ENCODE assay signal across 10 mouse cellular contexts in the genomic region with DNA sequence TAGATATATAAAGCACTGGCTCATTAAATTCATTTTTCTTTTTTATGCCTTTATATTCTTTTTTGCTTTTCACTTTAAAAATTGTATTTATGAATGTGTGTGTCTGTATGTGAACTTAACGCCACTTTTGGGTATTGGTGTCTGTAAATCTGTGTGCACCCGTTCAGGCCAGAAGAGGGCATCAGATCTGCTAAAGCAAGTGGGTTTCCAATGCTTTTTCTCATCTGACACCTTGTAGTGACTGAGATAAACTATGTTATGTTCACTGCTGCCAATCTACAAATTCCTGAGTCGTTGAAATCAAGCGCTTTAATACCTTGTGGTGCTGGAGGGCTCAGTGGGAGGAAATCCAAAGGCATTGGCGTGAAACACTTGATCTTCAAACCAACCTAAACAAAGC. TPM values are rescaled to one million over a fixed set of nuclear protein-coding genes. Genes with fewer than 3 reads are reported as not detected.
DNase-seq lines count a peak whose midpoint lies in the region; ATAC-seq and TF ChIP-seq lines count a peak whose summit lies in the region.
"Had no signal": no experiment of that assay in that cellular context is flagged by ENCODE, and none has a peak within 500 bp of the region (broad histone marks: within the 10 kb centered on the region; RNA-seq: fewer than 3 reads in every experiment).

No protein-coding gene starts in this region.

- no peaks in the 10 kb centered on the region for H3K9me3 ChIP-seq in heart, embryonic 13.5 days
- no peaks in the 10 kb centered on the region for H3K9me3 ChIP-seq in heart, embryonic 11.5 days (replicated peaks; ENCODE audit: control insufficient read depth, low read length)
- H3K9me3 ChIP-seq in midbrain, embryonic 14.5 days (ENCODE audit: control insufficient read depth, low read length) = no peaks in the 10 kb centered on the region
- no peaks in the 10 kb centered on the region for H3K9me3 ChIP-seq in midbrain, embryonic 16.5 days (replicated peaks; ENCODE audit: control insufficient read depth, low read length, poor library complexity, severe bottlenecking)
- no peaks in the 10 kb centered on the region for H3K9me3 ChIP-seq in stomach, postnatal 0 days (ENCODE audit: control insufficient read depth, low read length)
- H3K9me3 ChIP-seq: neural tube, embryonic 15.5 days had no signal

- TF ChIP-seq CTCF in cortical plate, adult 2 months (IDR thresholded peaks at IDR 0.05; ENCODE audit: extremely low read depth, insufficient read depth, low read length) = peak; percentile 32; the same call in 1 of the 2 replicates
- TF ChIP-seq CTCF in stomach, postnatal 0 days (IDR thresholded peaks at IDR 0.05; ENCODE audit: low read depth) = peak; percentile 71

- peaks cover 92% of the 10 kb centered on the region for H3K36me3 ChIP-seq in heart, embryonic 13.5 days
- H3K36me3 ChIP-seq in heart, embryonic 11.5 days (ENCODE audit: control insufficient read depth, insufficient read depth, low read length) = peaks cover 8% of the 10 kb centered on the region
- H3K36me3 ChIP-seq in midbrain, embryonic 14.5 days (ENCODE audit: control insufficient read depth, insufficient read depth, low read length) = no peaks in the 10 kb centered on the region
- H3K36me3 ChIP-seq in midbrain, embryonic 16.5 days (ENCODE audit: control insufficient read depth, insufficient read depth, low read length) = no peaks in the 10 kb centered on the region
- H3K36me3 ChIP-seq in stomach, postnatal 0 days (ENCODE audit: control insufficient read depth, insufficient read depth, low read length) = 0 out of 2 replicates have a peak, but pooled peaks cover 4% of the 10 kb centered on the region
- H3K36me3 ChIP-seq: neural tube, embryonic 15.5 days had no signal

- 51% methylated on average over 5 of the region's 5 CpGs for WGBS in heart, embryonic 13.5 days
- 67% methylated on average over 5 of the region's 5 CpGs for WGBS in heart, embryonic 11.5 days (ENCODE audit: insufficient replicate concordance)
- 90% methylated on average over 5 of the region's 5 CpGs for WGBS in midbrain, embryonic 14.5 days
- 85% methylated on average over 5 of the region's 5 CpGs for WGBS in midbrain, embryonic 16.5 days
- WGBS in stomach, postnatal 0 days = 71% methylated on average over 5 of the region's 5 CpGs

- no peak for ATAC-seq in heart, embryonic 13.5 days (ENCODE audit: extremely low read depth, insufficient number of reproducible peaks, low FRiP score, low TSS enrichment)
- no peak for ATAC-seq in heart, embryonic 11.5 days (replicated peaks; ENCODE audit: insufficient number of reproducible peaks, low FRiP score, low TSS enrichment)
- no peak for ATAC-seq in midbrain, embryonic 14.5 days (ENCODE audit: low FRiP score, low TSS enrichment)
- no peak for ATAC-seq in midbrain, embryonic 16.5 days
- no peak for ATAC-seq in stomach, postnatal 0 days (ENCODE audit: low FRiP score, low TSS enrichment)

- peak; percentile 63 for DNase-seq in midbrain, embryonic 14.5 days
- no peak for DNase-seq in stomach, postnatal 0 days (ENCODE audit: low spot score)
- DNase-seq in left cerebral cortex, adult 18-20 months (ENCODE audit: low spot score in 2 of 2) = no peak
- DNase-seq in ovary, adult 18-20 months (ENCODE audit: low spot score) = no peak
- DNase-seq: gastrocnemius, postnatal 25 days had no signal

- 0 out of 2 replicates have a peak overlapping the region, but pooled peaks have one; percentile 10 for H3K27ac ChIP-seq in heart, embryonic 13.5 days (replicated peaks)
- no peak overlapping the region for H3K27ac ChIP-seq in heart, embryonic 11.5 days (ENCODE audit: low read depth, low read length)
- no peak overlapping the region for H3K27ac ChIP-seq in midbrain, embryonic 14.5 days (replicated peaks; ENCODE audit: low read depth, low read length)
- H3K27ac ChIP-seq in midbrain, embryonic 16.5 days (ENCODE audit: low read length) = no peak overlapping the region
- no peak overlapping the region for H3K27ac ChIP-seq in cortical plate, adult 2 months (ENCODE audit: insufficient read depth, low read length)
- H3K27ac ChIP-seq in stomach, postnatal 0 days (replicated peaks) = no peak overlapping the region
- H3K27ac ChIP-seq: neural tube, embryonic 15.5 days had no signal

- TF ChIP-seq POLR2A in cortical plate, adult 2 months (IDR thresholded peaks at IDR 0.05; ENCODE audit: extremely low read depth, insufficient read depth, low read length) = no peak

- TF ChIP-seq EP300 in stomach, postnatal 0 days (optimal IDR thresholded peaks at IDR 0.05) = no peak

- H3K4me1 ChIP-seq in heart, embryonic 13.5 days = no peaks in the 10 kb centered on the region
- H3K4me1 ChIP-seq in heart, embryonic 11.5 days (ENCODE audit: control insufficient read depth, insufficient read depth, low read length) = no peaks in the 10 kb centered on the region
- no peaks in the 10 kb centered on the region for H3K4me1 ChIP-seq in midbrain, embryonic 14.5 days (ENCODE audit: control insufficient read depth, insufficient read depth, low read length)
- no peaks in the 10 kb centered on the region for H3K4me1 ChIP-seq in midbrain, embryonic 16.5 days (ENCODE audit: control insufficient read depth, insufficient read depth, low read length)
- H3K4me1 ChIP-seq in cortical plate, adult 2 months (ENCODE audit: control insufficient read depth, insufficient read depth, low read length) = no peaks in the 10 kb centered on the region
- H3K4me1 ChIP-seq in stomach, postnatal 0 days (replicated peaks; ENCODE audit: control insufficient read depth, insufficient read depth) = no peaks in the 10 kb centered on the region
- H3K4me1 ChIP-seq: neural tube, embryonic 15.5 days had no signal

- no peaks in the 10 kb centered on the region for H3K27me3 ChIP-seq in heart, embryonic 13.5 days (replicated peaks)
- no peaks in the 10 kb centered on the region for H3K27me3 ChIP-seq in heart, embryonic 11.5 days (ENCODE audit: control insufficient read depth, insufficient read depth, low read length)
- no peaks in the 10 kb centered on the region for H3K27me3 ChIP-seq in midbrain, embryonic 14.5 days (ENCODE audit: control insufficient read depth, insufficient read depth, low read length)
- no peaks in the 10 kb centered on the region for H3K27me3 ChIP-seq in midbrain, embryonic 16.5 days (ENCODE audit: control insufficient read depth, insufficient read depth, low read depth, low read length)
- no peaks in the 10 kb centered on the region for H3K27me3 ChIP-seq in stomach, postnatal 0 days (ENCODE audit: control insufficient read depth, insufficient read depth, low read length)
- H3K27me3 ChIP-seq: neural tube, embryonic 15.5 days had no signal

- no peak overlapping the region for H3K9ac ChIP-seq in heart, embryonic 13.5 days
- H3K9ac ChIP-seq in heart, embryonic 11.5 days (ENCODE audit: low read depth, low read length) = no peak overlapping the region
- no peak overlapping the region for H3K9ac ChIP-seq in midbrain, embryonic 14.5 days (replicated peaks; ENCODE audit: low read length)
- no peak overlapping the region for H3K9ac ChIP-seq in midbrain, embryonic 16.5 days (ENCODE audit: low read depth, low read length)
- no peak overlapping the region for H3K9ac ChIP-seq in stomach, postnatal 0 days (ENCODE audit: low read length)
- H3K9ac ChIP-seq: neural tube, embryonic 15.5 days had no signal

- no peak overlapping the region for H3K4me2 ChIP-seq in heart, embryonic 13.5 days
- H3K4me2 ChIP-seq in heart, embryonic 11.5 days = no peak overlapping the region
- no peak overlapping the region for H3K4me2 ChIP-seq in midbrain, embryonic 14.5 days (ENCODE audit: low read length)
- H3K4me2 ChIP-seq in midbrain, embryonic 16.5 days (ENCODE audit: low read length) = no peak overlapping the region
- H3K4me2 ChIP-seq in stomach, postnatal 0 days (replicated peaks; ENCODE audit: low read depth) = no peak overlapping the region
- H3K4me2 ChIP-seq: neural tube, embryonic 15.5 days had no signal

- no peak overlapping the region for H3K4me3 ChIP-seq in heart, embryonic 13.5 days
- H3K4me3 ChIP-seq in heart, embryonic 11.5 days (ENCODE audit: low read depth, low read length) = no peak overlapping the region
- H3K4me3 ChIP-seq in midbrain, embryonic 14.5 days (replicated peaks; ENCODE audit: low read depth, low read length) = no peak overlapping the region
- H3K4me3 ChIP-seq in midbrain, embryonic 16.5 days (ENCODE audit: low read depth, low read length) = no peak overlapping the region
- H3K4me3 ChIP-seq in cortical plate, adult 2 months (ENCODE audit: insufficient read depth, low read length) = no peak overlapping the region
- H3K4me3 ChIP-seq in stomach, postnatal 0 days (ENCODE audit: low read depth, low read length) = no peak overlapping the region
- H3K4me3 ChIP-seq: neural tube, embryonic 15.5 days had no signal

RNA-seq across cellular contexts. Expression of a gene that starts 7.0 kb away (rescaled TPM):
- 14.2 and 20.8 TPM in 2 replicates for polyA plus RNA-seq in heart, embryonic 13.5 days (2015; fragmentation: Nextera tagmentation; extraction: Ambion mirVana)
- 22.1 and 22.2 TPM in 2 replicates for polyA plus RNA-seq in heart, embryonic 11.5 days (2014; fragmentation: Nextera tagmentation; extraction: Ambion mirVana)
- polyA plus RNA-seq in midbrain, embryonic 14.5 days (2014; fragmentation: Nextera tagmentation; extraction: Ambion mirVana) = 11.7 and 13.8 TPM in 2 replicates
- polyA plus RNA-seq in midbrain, embryonic 16.5 days (2015; fragmentation: Nextera tagmentation; extraction: Ambion mirVana) = 9.8 and 13.1 TPM in 2 replicates
- 1.1 and 3.1 TPM in 2 replicates for polyA plus RNA-seq in cortical plate, adult 2 months (2012; rRNA removed)
- polyA plus RNA-seq in stomach, postnatal 0 days (2015; fragmentation: Nextera tagmentation; extraction: Ambion mirVana) = 8.2 and 8.7 TPM in 2 replicates
- 1 to 10 TPM; 3.3 to 4.1 TPM for total RNA-seq in left cerebral cortex, adult 18-20 months (2021)

RNA-seq across cellular contexts. Expression of a gene that starts 12.8 kb away (rescaled TPM):
- 6.4 and 6.8 TPM in 2 replicates for polyA plus RNA-seq in heart, embryonic 13.5 days (2015; fragmentation: Nextera tagmentation; extraction: Ambion mirVana)
- 6.2 and 9.2 TPM in 2 replicates for polyA plus RNA-seq in heart, embryonic 11.5 days (2014; fragmentation: Nextera tagmentation; extraction: Ambion mirVana)
- polyA plus RNA-seq in midbrain, embryonic 14.5 days (2014; fragmentation: Nextera tagmentation; extraction: Ambion mirVana) = 7.0 and 7.6 TPM in 2 replicates
- polyA plus RNA-seq in midbrain, embryonic 16.5 days (2015; fragmentation: Nextera tagmentation; extraction: Ambion mirVana) = 5.9 and 6.4 TPM in 2 replicates
- polyA plus RNA-seq in cortical plate, adult 2 months (2012; rRNA removed) = 2.2 and 3.1 TPM in 2 replicates
- 4.0 and 5.2 TPM in 2 replicates for polyA plus RNA-seq in stomach, postnatal 0 days (2015; fragmentation: Nextera tagmentation; extraction: Ambion mirVana)
- 1 to 10 TPM; 1.4 to 1.8 TPM for total RNA-seq in left cerebral cortex, adult 18-20 months (2021)

RNA-seq across cellular contexts. Expression of a gene that starts 14.2 kb away (rescaled TPM):
- polyA plus RNA-seq in heart, embryonic 13.5 days (2015; fragmentation: Nextera tagmentation; extraction: Ambion mirVana) = 19.0 and 20.5 TPM in 2 replicates
- polyA plus RNA-seq in heart, embryonic 11.5 days (2014; fragmentation: Nextera tagmentation; extraction: Ambion mirVana) = 19.0 and 20.9 TPM in 2 replicates
- 12.7 and 15.0 TPM in 2 replicates for polyA plus RNA-seq in midbrain, embryonic 14.5 days (2014; fragmentation: Nextera tagmentation; extraction: Ambion mirVana)
- polyA plus RNA-seq in midbrain, embryonic 16.5 days (2015; fragmentation: Nextera tagmentation; extraction: Ambion mirVana) = 11.8 and 14.7 TPM in 2 replicates
- polyA plus RNA-seq in cortical plate, adult 2 months (2012; rRNA removed) = 0.61 and 0.64 TPM in 2 replicates
- polyA plus RNA-seq in stomach, postnatal 0 days (2015; fragmentation: Nextera tagmentation; extraction: Ambion mirVana) = 6.9 and 10.3 TPM in 2 replicates
- 1 to 10 TPM; 4.3 to 5.4 TPM for total RNA-seq in left cerebral cortex, adult 18-20 months (2021)

RNA-seq across cellular contexts. Expression of a gene that starts 16.9 kb away (rescaled TPM):
- polyA plus RNA-seq in heart, embryonic 13.5 days (2015; fragmentation: Nextera tagmentation; extraction: Ambion mirVana) = 14.6 and 18.5 TPM in 2 replicates
- polyA plus RNA-seq in heart, embryonic 11.5 days (2014; fragmentation: Nextera tagmentation; extraction: Ambion mirVana) = 20.7 and 22.2 TPM in 2 replicates
- polyA plus RNA-seq in midbrain, embryonic 14.5 days (2014; fragmentation: Nextera tagmentation; extraction: Ambion mirVana) = 4.0 and 4.6 TPM in 2 replicates
- 2.5 and 2.7 TPM in 2 replicates for polyA plus RNA-seq in midbrain, embryonic 16.5 days (2015; fragmentation: Nextera tagmentation; extraction: Ambion mirVana)
- polyA plus RNA-seq in cortical plate, adult 2 months (2012; rRNA removed) = 0.44 and 1.1 TPM in 2 replicates
- polyA plus RNA-seq in stomach, postnatal 0 days (2015; fragmentation: Nextera tagmentation; extraction: Ambion mirVana) = 8.0 and 9.0 TPM in 2 replicates
- total RNA-seq in left cerebral cortex, adult 18-20 months (2021) = under 1 TPM; 0.21 to 0.56 TPM

RNA-seq across cellular contexts. Expression of a gene that starts 27.1 kb away (rescaled TPM):
- polyA plus RNA-seq in heart, embryonic 13.5 days (2015; fragmentation: Nextera tagmentation; extraction: Ambion mirVana) = 36.5 and 36.8 TPM in 2 replicates
- polyA plus RNA-seq in heart, embryonic 11.5 days (2014; fragmentation: Nextera tagmentation; extraction: Ambion mirVana) = 35.3 and 37.3 TPM in 2 replicates
- 37.6 and 39.9 TPM in 2 replicates for polyA plus RNA-seq in midbrain, embryonic 14.5 days (2014; fragmentation: Nextera tagmentation; extraction: Ambion mirVana)
- polyA plus RNA-seq in midbrain, embryonic 16.5 days (2015; fragmentation: Nextera tagmentation; extraction: Ambion mirVana) = 30.6 and 34.7 TPM in 2 replicates
- 15.2 and 15.3 TPM in 2 replicates for polyA plus RNA-seq in cortical plate, adult 2 months (2012; rRNA removed)
- 52.3 and 54.4 TPM in 2 replicates for polyA plus RNA-seq in stomach, postnatal 0 days (2015; fragmentation: Nextera tagmentation; extraction: Ambion mirVana)
- 10 to 100 TPM; 28.4 to 31.7 TPM for total RNA-seq in left cerebral cortex, adult 18-20 months (2021)
